Mouse (Mus musculus): ENCODE results near the gene Cdkn2aip. TPM values are rescaled to one million over a fixed set of nuclear protein-coding genes. Genes with fewer than 3 reads are reported as not detected.
A peak's percentile ranks its signal among the peaks of the same experiment; 100 is the strongest.

Gene Cdkn2aip
- polyA plus RNA-seq, 1 experiment from 2014 or later = 13.5 TPM

GRCm38 (mm10) chr8:47676224-47676623 lies 37.5 kb downstream of the Cdkn2aip start:
- H3K4me1 ChIP-seq (replicated peaks) = peaks cover 23% of the 10 kb centered on the region
- no peaks in the 10 kb centered on the region for H3K9me3 ChIP-seq (replicated peaks)
- peak overlapping the region; percentile 92 for H3K27ac ChIP-seq
- DNase-seq (no peak), ATAC-seq (ENCODE audit: low read depth) (no peak)
- peak overlapping the region; percentile 93 for H3K9ac ChIP-seq
- H3K4me3 ChIP-seq (replicated peaks) = peak overlapping the region; percentile 95
- peaks cover 9% of the 10 kb centered on the region for H3K36me3 ChIP-seq
- whole genome bisulfite sequencing (ENCODE audit: insufficient replicate concordance) = 2% methylated on average over 15 of the region's 15 CpGs
- H3K4me2 ChIP-seq = peak overlapping the region; percentile 86
- no peaks in the 10 kb centered on the region for H3K27me3 ChIP-seq

DNA sequence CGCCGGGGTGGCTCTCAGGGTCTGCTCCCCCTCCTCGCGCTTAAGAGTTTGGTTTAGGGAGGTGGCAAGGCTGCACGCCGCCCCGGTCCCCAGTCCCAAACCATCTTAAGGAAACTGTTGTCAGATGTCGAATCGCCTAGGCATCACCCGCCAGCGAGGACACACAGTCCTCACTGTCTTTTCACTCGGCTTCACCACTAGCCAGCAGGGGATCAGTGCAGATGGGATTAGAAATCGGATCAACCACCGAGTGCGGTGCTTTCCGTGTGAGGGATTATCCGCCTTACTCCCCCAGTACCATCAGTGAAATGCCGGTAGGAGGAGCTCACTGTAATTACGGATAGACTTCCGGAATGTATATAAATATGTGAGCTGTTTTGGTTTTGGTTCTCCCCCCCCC lies 37.9 kb downstream of the Cdkn2aip start:
- H3K4me2 ChIP-seq = peak overlapping the region; percentile 86
- peak overlapping the region; percentile 93 for H3K9ac ChIP-seq
- H3K36me3 ChIP-seq = peaks cover 9% of the 10 kb centered on the region
- WGBS (ENCODE audit: insufficient replicate concordance) = under 1% methylated on average over 20 of the region's 20 CpGs
- H3K27ac ChIP-seq = peak overlapping the region; percentile 92
- DNase-seq (no peak), ATAC-seq (ENCODE audit: low read depth) (no peak)
- H3K9me3 ChIP-seq (replicated peaks) = no peaks in the 10 kb centered on the region
- H3K4me1 ChIP-seq (replicated peaks) = peaks cover 26% of the 10 kb centered on the region
- H3K4me3 ChIP-seq (replicated peaks) = peak overlapping the region; percentile 95
- no peaks in the 10 kb centered on the region for H3K27me3 ChIP-seq

DNA sequence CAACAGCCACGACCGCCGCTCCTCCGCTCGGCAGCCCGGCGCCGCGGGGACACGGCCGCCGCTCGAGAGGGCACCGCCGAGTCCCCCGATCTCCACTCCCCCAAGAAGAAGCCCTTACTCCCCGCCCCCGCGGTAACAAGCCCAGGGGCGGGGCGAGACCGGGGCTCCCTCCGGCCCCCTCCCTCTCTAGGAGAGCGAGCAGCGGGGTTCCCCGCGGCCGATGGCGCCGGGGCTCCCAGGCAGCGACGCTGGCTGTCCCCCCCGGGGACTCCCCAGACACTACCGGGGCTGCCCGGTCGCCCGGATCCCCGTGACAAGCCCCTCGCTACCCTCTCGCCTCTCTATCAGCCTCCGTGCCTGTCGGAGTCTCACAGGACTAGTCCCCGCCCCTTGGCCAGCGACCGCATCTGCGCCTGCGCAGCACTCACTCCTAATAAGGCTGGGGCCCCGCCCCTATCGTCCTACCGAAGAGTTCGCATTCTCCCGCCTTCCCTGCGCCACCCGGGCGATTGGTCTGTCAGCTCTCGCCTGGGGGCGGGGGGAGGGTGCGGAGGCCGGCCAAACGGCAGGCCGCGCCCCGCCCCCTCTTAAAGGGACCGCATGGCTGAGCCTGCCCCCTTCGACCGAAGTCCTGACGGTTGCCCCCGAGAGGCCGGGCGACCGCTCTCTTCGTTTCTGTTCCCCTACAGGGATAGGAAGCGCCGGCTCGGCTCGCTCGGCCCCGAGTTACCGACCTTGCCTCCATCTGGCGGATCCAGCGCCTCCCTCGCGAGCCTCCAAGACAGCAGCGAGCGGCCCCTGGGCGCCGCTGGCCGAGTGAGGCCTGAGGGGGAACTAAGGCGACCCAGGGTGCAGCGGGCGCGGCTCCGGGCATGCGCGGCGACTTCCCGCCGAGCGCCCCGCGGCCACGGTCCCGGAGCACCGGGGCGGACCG lies 38.7 kb downstream of the Cdkn2aip start, which contains the start of gene Ing2:
TSS of gene Ing2 (minus strand) at position 780 of the 934 bp plus-strand sequence.
- Histone ChIP-seq H3K27ac (peak within 1 kb of the TSS; percentile 93), H3K4me2 (peak within 1 kb of the TSS; percentile 94), H3K4me3 (replicated peaks) (peak within 1 kb of the TSS; percentile 95), H3K9ac (peak within 1 kb of the TSS; percentile 95), H3K9me3 (replicated peaks) (no peaks in the 10 kb centered on the region), H3K27me3 (no peaks in the 10 kb centered on the region), H3K36me3 (peaks cover 9% of the 10 kb centered on the region), H3K4me1 (replicated peaks) (peaks cover 30% of the 10 kb centered on the region)
- ATAC-seq (ENCODE audit: low read depth) (peak; percentile 87), DNase-seq (peak; percentile 100)
- WGBS (ENCODE audit: insufficient replicate concordance) = under 1% methylated on average over 103 of the region's 106 CpGs

- peak overlapping the region; percentile 95 for H3K4me3 ChIP-seq (replicated peaks)
- H3K27me3 ChIP-seq = no peaks in the 10 kb centered on the region
- WGBS (ENCODE audit: insufficient replicate concordance) = under 1% methylated on average over 52 of the region's 59 CpGs
- peak overlapping the region; percentile 95 for H3K9ac ChIP-seq
- ATAC-seq (ENCODE audit: low read depth) = peak; percentile 2
- H3K4me1 ChIP-seq (replicated peaks) = peaks cover 30% of the 10 kb centered on the region
- H3K36me3 ChIP-seq = peaks cover 6% of the 10 kb centered on the region
- DNase-seq = peak; percentile 42
- H3K9me3 ChIP-seq (replicated peaks) = no peaks in the 10 kb centered on the region
- peak overlapping the region; percentile 94 for H3K4me2 ChIP-seq
- H3K27ac ChIP-seq = peak overlapping the region; percentile 93
These were observed 39.5 kb downstream of the Cdkn2aip start for GRCm38 (mm10) chr8:47674140-47674776.

GRCm38 (mm10) chr8:47673317-47674139 lies 40.2 kb downstream of the Cdkn2aip start:
- DNase-seq = peak; percentile 83
- Histone ChIP-seq H3K4me2 (peak overlapping the region; percentile 94), H3K4me1 (replicated peaks) (peaks cover 30% of the 10 kb centered on the region), H3K27ac (peak overlapping the region; percentile 93), H3K36me3 (peaks cover 9% of the 10 kb centered on the region), H3K9me3 (replicated peaks) (no peaks in the 10 kb centered on the region), H3K9ac (peak overlapping the region; percentile 95), H3K4me3 (replicated peaks) (peak overlapping the region; percentile 95), H3K27me3 (no peaks in the 10 kb centered on the region)
- under 1% methylated on average over 50 of the region's 53 CpGs for WGBS (ENCODE audit: insufficient replicate concordance)
- ATAC-seq (ENCODE audit: low read depth) = peak; percentile 52

DNA sequence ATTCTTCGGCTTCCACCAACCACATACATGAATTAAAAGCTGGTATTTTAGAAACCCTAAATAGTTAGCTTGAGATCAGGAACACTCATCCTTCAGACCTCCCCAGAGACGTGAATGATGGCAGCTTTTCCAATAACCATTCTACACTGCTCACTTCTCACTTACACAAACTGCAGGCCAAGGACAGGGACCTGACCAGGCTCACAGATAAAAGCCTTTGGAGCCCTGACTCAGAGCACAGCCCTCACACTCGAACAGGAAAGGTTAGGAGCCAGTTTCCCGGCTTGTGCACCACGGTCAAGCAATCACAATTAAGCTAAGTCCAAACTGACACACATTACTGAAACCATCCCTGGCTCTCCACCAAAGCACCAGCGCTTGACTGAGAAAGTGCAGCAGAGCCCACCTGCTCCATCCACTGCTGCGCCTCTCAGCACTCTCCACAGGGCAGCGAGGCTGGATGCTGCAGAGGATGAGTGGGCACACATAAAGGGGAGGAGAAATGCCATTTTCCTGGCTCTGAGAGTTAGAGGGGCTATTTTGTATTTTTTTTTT lies 49.4 kb downstream of the Cdkn2aip start:
- Histone ChIP-seq H3K9me3 (replicated peaks) (no peaks in the 10 kb centered on the region), H3K27ac (no peak overlapping the region), H3K27me3 (no peaks in the 10 kb centered on the region), H3K36me3 (peaks cover 28% of the 10 kb centered on the region), H3K4me1 (replicated peaks) (0 out of 2 replicates have a peak, but pooled peaks cover 2% of the 10 kb centered on the region), H3K4me3 (replicated peaks) (no peak overlapping the region), H3K4me2 (no peak overlapping the region), H3K9ac (no peak overlapping the region)
- DNase-seq = no peak
- no peak for ATAC-seq (ENCODE audit: low read depth)
- 74% methylated on average over 8 of the region's 8 CpGs for WGBS (ENCODE audit: insufficient replicate concordance)

GRCm38 (mm10) chr8:47663201-47663600 lies 50.5 kb downstream of the Cdkn2aip start:
- no peak for DNase-seq
- 0 out of 2 replicates have a peak, but pooled peaks cover 2% of the 10 kb centered on the region for H3K4me1 ChIP-seq (replicated peaks)
- H3K36me3 ChIP-seq = peaks cover 19% of the 10 kb centered on the region
- H3K9me3 ChIP-seq (replicated peaks) = no peaks in the 10 kb centered on the region
- no peak overlapping the region for H3K4me2 ChIP-seq
- no peak overlapping the region for H3K9ac ChIP-seq
- no peak for ATAC-seq (ENCODE audit: low read depth)
- H3K27me3 ChIP-seq = no peaks in the 10 kb centered on the region
- no peak overlapping the region for H3K27ac ChIP-seq
- H3K4me3 ChIP-seq (replicated peaks) = no peak overlapping the region
- 80% methylated on average over 5 of the region's 5 CpGs for WGBS (ENCODE audit: insufficient replicate concordance)

DNA sequence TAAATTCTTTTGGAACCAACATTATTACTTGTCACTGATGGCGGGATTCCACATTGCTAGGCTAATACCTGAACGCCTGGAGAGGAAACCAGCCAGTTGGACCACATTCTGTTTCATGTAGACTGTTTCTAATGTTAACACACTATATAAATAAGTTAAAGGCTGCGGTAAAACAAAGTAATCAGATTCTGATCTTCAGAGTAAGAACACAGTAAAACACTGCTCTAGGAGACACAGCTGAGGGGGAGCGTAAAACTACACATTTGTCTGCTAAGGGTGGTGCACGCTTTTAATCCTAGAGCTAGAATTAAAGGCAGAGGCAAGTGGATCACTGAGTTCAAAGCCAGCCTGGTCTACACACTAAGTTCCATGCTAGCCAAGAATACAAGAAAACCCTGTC lies 51.0 kb downstream of the Cdkn2aip start:
- no peaks in the 10 kb centered on the region for H3K9me3 ChIP-seq (replicated peaks)
- ATAC-seq (ENCODE audit: low read depth) (no peak), DNase-seq (no peak)
- no peak overlapping the region for H3K9ac ChIP-seq
- H3K36me3 ChIP-seq = peaks cover 14% of the 10 kb centered on the region
- 83% methylated on average over 5 of the region's 5 CpGs for WGBS (ENCODE audit: insufficient replicate concordance)
- H3K4me3 ChIP-seq (replicated peaks) = no peak overlapping the region
- H3K4me1 ChIP-seq (replicated peaks) = 0 out of 2 replicates have a peak, but pooled peaks cover 2% of the 10 kb centered on the region
- no peak overlapping the region for H3K27ac ChIP-seq
- no peaks in the 10 kb centered on the region for H3K27me3 ChIP-seq
- no peak overlapping the region for H3K4me2 ChIP-seq

DNA sequence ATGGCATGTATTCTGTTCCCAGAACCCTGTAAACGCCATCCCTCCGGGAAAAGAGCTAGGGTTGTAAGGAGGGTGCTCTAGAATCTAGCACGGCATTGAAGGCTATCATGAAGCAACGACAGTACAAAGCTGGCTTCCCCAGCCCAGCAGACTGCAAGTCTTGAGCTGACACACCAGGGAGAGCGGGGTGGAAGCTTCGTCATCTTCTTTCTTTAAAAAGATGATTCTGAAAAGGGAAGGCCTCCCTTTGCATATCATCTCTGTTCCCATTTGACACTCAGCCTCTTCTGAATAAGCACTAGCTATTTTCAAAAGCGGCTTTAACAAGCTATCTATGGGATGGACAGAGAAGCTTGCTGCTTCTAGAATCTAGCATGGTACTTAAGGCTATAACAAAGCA lies 53.3 kb downstream of the Cdkn2aip start:
- no peak for DNase-seq
- Histone ChIP-seq H3K4me1 (replicated peaks) (0 out of 2 replicates have a peak, but pooled peaks cover 2% of the 10 kb centered on the region), H3K4me3 (replicated peaks) (no peak overlapping the region), H3K36me3 (peaks cover under 1% of the 10 kb centered on the region; the same call in 1 of the 2 replicates), H3K9ac (no peak overlapping the region), H3K27me3 (no peaks in the 10 kb centered on the region), H3K9me3 (replicated peaks) (no peaks in the 10 kb centered on the region), H3K4me2 (no peak overlapping the region), H3K27ac (no peak overlapping the region)
- ATAC-seq (ENCODE audit: low read depth) = no peak
- WGBS (ENCODE audit: insufficient replicate concordance) = 82% methylated on average over 7 of the region's 7 CpGs

GRCm38 (mm10) chr8:47659463-47659862 lies 54.3 kb downstream of the Cdkn2aip start:
- ATAC-seq (ENCODE audit: low read depth) (0 out of 2 replicates have a peak, but pooled peaks have one; percentile 41), DNase-seq (no peak)
- Histone ChIP-seq H3K9ac (no peak overlapping the region), H3K36me3 (no peaks in the 10 kb centered on the region), H3K4me3 (replicated peaks) (no peak overlapping the region), H3K4me2 (no peak overlapping the region), H3K9me3 (replicated peaks) (no peaks in the 10 kb centered on the region), H3K4me1 (replicated peaks) (0 out of 2 replicates have a peak, but pooled peaks cover 2% of the 10 kb centered on the region), H3K27me3 (no peaks in the 10 kb centered on the region), H3K27ac (no peak overlapping the region)
- WGBS (ENCODE audit: insufficient replicate concordance) = 72% methylated on average over 5 of the region's 5 CpGs
